Mouse (Mus musculus): Measurements from ENCODE around the gene Aadac. TPM values are rescaled to one million over a fixed set of nuclear protein-coding genes. Genes with fewer than 3 reads are reported as not detected.

Aadac gene
- not detected for total RNA-seq (2023)

GRCm38 (mm10) chr3:60025417-60025816 is at the start of gene Aadac:
Gene Aadac (plus strand): TSS chr3:60025717.

GRCm38 (mm10) chr3:60006443-60006842 is 19.1 kb upstream of the Aadac start, which contains the start of gene Aadacl2:
Gene Aadacl2 (plus strand): TSS chr3:60006743.

GRCm38 (mm10) chr3:60081648-60082047 is 56.1 kb downstream of the Aadac start, which contains the start of gene Sucnr1:
Gene Sucnr1 (plus strand): TSS chr3:60081869.

Other genes with a start within 250 kb of the Aadac start
- not detected for gene Gm8298, start 164.7 kb upstream of the Aadac start, total RNA-seq (2023)
- gene C130079G13Rik, start 100.5 kb upstream of the Aadac start, total RNA-seq (2023) = not detected
- gene Aadacl2, start 19.0 kb upstream of the Aadac start, total RNA-seq (2023) = not detected
- gene Sucnr1, start 56.2 kb downstream of the Aadac start, total RNA-seq (2023) = not detected